Mouse (Mus musculus): ENCODE results near the gene Ndufaf2. TPM values are rescaled to one million over a fixed set of nuclear protein-coding genes. Genes with fewer than 3 reads are reported as not detected.

Ndufaf2 gene
- total and polyA plus RNA-seq, 3 experiments, result 37.1 to 117 (median 51.2) TPM

GRCm38 (mm10) chr13:108070171-108070570 is 88.3 kb downstream of the Ndufaf2 start:
- H3K27me3 ChIP-seq (replicated peaks), result no peaks in the 10 kb centered on the region
- dilution Hi-C loops (cut with MboI; ENCODE audit: extremely low pct_ligation_motif_present, extremely low pct_unique_long_range_greater_than_20kb, low sequenced_read_pairs) (no loop called here), in situ Hi-C loops (cut with MboI; ENCODE audit: low pct_ligation_motif_present, low pct_unique_long_range_greater_than_20kb, low sequenced_read_pairs) (no loop called here)
- H3K9me3 ChIP-seq (replicated peaks; ENCODE audit: low read length), result no peaks in the 10 kb centered on the region
- peaks cover 0 to 52% of the 10 kb centered on the region in 2 experiments; a peak in 2 of 4 replicates for H3K4me1 ChIP-seq (ENCODE audit: control insufficient read depth in 1 of 2, insufficient read depth in 2 of 2)
- no peak for DNase-seq (ENCODE audit: extremely low read depth)
- no peak overlapping the region for H3K9ac ChIP-seq (ENCODE audit: insufficient read depth, low read depth)
- no peak overlapping the region for H3K27ac ChIP-seq (ENCODE audit: insufficient read depth, low read depth)
- TF ChIP-seq ZNF384 (IDR thresholded peaks at IDR 0.05; ENCODE audit: low read depth, low read length) (no peak), MXI1 (IDR thresholded peaks at IDR 0.05; ENCODE audit: low read depth, low read length) (no peak), KAT2A (IDR thresholded peaks at IDR 0.05; ENCODE audit: insufficient replicate concordance, low read length) (no peak), RCOR1 (conservative IDR thresholded peaks at IDR 0.05; ENCODE audit: low read depth, low read length) (no peak), BHLHE40 (IDR thresholded peaks at IDR 0.05; ENCODE audit: low read depth, low read length) (no peak), ZMIZ1 (IDR thresholded peaks at IDR 0.05; ENCODE audit: low read depth, low read length) (no peak), EP300 (IDR thresholded peaks at IDR 0.05; ENCODE audit: low read length) (no peak), GABPA (IDR thresholded peaks at IDR 0.05; ENCODE audit: insufficient replicate concordance, low read depth, low read length) (no peak), NELFE (IDR thresholded peaks at IDR 0.05; ENCODE audit: low read depth, low read length) (no peak), CHD1 (IDR thresholded peaks at IDR 0.05; ENCODE audit: low read depth, low read length) (no peak), HCFC1 (IDR thresholded peaks at IDR 0.05; ENCODE audit: low read depth, low read length) (no peak), UBTF (IDR thresholded peaks at IDR 0.05; ENCODE audit: low read depth, low read length) (no peak), SIN3A (IDR thresholded peaks at IDR 0.05; ENCODE audit: low read length) (no peak), E2F4 (IDR thresholded peaks at IDR 0.05; ENCODE audit: insufficient replicate concordance, low read depth, low read length) (no peak), MAX (IDR thresholded peaks at IDR 0.05; ENCODE audit: low read length) (no peak), POLR2A (IDR thresholded peaks at IDR 0.05; ENCODE audit: low read depth, low read length) (no peak), MEF2A (IDR thresholded peaks at IDR 0.05; ENCODE audit: borderline replicate concordance, low read depth, low read length) (no peak), ZC3H11A (IDR thresholded peaks at IDR 0.05; ENCODE audit: low read depth, low read length) (no peak), CHD2 (IDR thresholded peaks at IDR 0.05; ENCODE audit: low read length) (no peak), TCF12 (IDR thresholded peaks at IDR 0.05; ENCODE audit: low read depth, low read length) (no peak)
- no peak overlapping the region for H3K4me3 ChIP-seq (replicated peaks in 1 of 3; ENCODE audit: low read depth in 2 of 3, low read length in 2 of 3, poor library complexity in 1 of 3)
- peaks cover 0 to 18% of the 10 kb centered on the region in 2 experiments for H3K36me3 ChIP-seq (replicated peaks in 1 of 2; ENCODE audit: control insufficient read depth in 1 of 2, insufficient read depth in 1 of 2, low read length in 1 of 2)
- H3K79me2 ChIP-seq (replicated peaks; ENCODE audit: control insufficient read depth, extremely low read depth, insufficient read depth, poor library complexity, severe bottlenecking), result no peaks in the 10 kb centered on the region; the same call in 1 of the 2 replicates
- H3K4me2 ChIP-seq (ENCODE audit: insufficient read depth, low read depth, poor library complexity, severe bottlenecking), result no peak overlapping the region

GRCm38 (mm10) chr13:108069151-108069550 is 89.3 kb downstream of the Ndufaf2 start:
- H3K27me3 ChIP-seq (replicated peaks), result no peaks in the 10 kb centered on the region
- H3K9me3 ChIP-seq (replicated peaks; ENCODE audit: low read length), result no peaks in the 10 kb centered on the region
- peaks cover 0 to 52% of the 10 kb centered on the region in 2 experiments; a peak in 2 of 4 replicates for H3K4me1 ChIP-seq (ENCODE audit: control insufficient read depth in 1 of 2, insufficient read depth in 2 of 2)
- peaks cover 0 to 17% of the 10 kb centered on the region in 2 experiments for H3K36me3 ChIP-seq (replicated peaks in 1 of 2; ENCODE audit: control insufficient read depth in 1 of 2, insufficient read depth in 1 of 2, low read length in 1 of 2)
- H3K79me2 ChIP-seq (replicated peaks; ENCODE audit: control insufficient read depth, extremely low read depth, insufficient read depth, poor library complexity, severe bottlenecking), result no peaks in the 10 kb centered on the region; the same call in 1 of the 2 replicates
- no peak for DNase-seq (ENCODE audit: extremely low read depth)
- no peak overlapping the region for H3K9ac ChIP-seq (ENCODE audit: insufficient read depth, low read depth)
- in situ Hi-C loops (cut with MboI; ENCODE audit: low pct_ligation_motif_present, low pct_unique_long_range_greater_than_20kb, low sequenced_read_pairs) (no loop called here), dilution Hi-C loops (cut with MboI; ENCODE audit: extremely low pct_ligation_motif_present, extremely low pct_unique_long_range_greater_than_20kb, low sequenced_read_pairs) (no loop called here)
- H3K27ac ChIP-seq (ENCODE audit: insufficient read depth, low read depth), result no peak overlapping the region
- H3K4me3 ChIP-seq (replicated peaks in 1 of 3; ENCODE audit: low read depth in 2 of 3, low read length in 2 of 3, poor library complexity in 1 of 3), result no peak overlapping the region
- TF ChIP-seq CHD2 (IDR thresholded peaks at IDR 0.05; ENCODE audit: low read length), result no peak
- TF ChIP-seq SMC3 (IDR thresholded peaks at IDR 0.05; ENCODE audit: low read depth, low read length), result no peak
- TF ChIP-seq GABPA (IDR thresholded peaks at IDR 0.05; ENCODE audit: insufficient replicate concordance, low read depth, low read length), result no peak
- no peak for TF ChIP-seq ZKSCAN1 (IDR thresholded peaks at IDR 0.05; ENCODE audit: borderline replicate concordance, low read depth, low read length)
- no peak overlapping the region for H3K4me2 ChIP-seq (ENCODE audit: insufficient read depth, low read depth, poor library complexity, severe bottlenecking)

Data from CH12.LX (cell line).